In genomic region chr6:108784796-108785195, GRCm38 (mm10) we compare ENCODE assay signal across 8 mouse cellular contexts. TPM values are rescaled to one million over a fixed set of nuclear protein-coding genes. Genes with fewer than 3 reads are reported as not detected.
DNase-seq lines count a peak whose midpoint lies in the region; ATAC-seq lines count a peak whose summit lies in the region.

No protein-coding gene starts in this region.

- H3K4me3 ChIP-seq in forebrain, embryonic 12.5 days (replicated peaks), result 0 out of 2 replicates have a peak overlapping the region, but pooled peaks have one; percentile 97
- peak overlapping the region; percentile 100; the same call in 1 of the 2 replicates for H3K4me3 ChIP-seq in limb, embryonic 13.5 days
- H3K4me3 ChIP-seq in neural tube, embryonic 15.5 days (replicated peaks), result peak overlapping the region; percentile 84

- no peak for ATAC-seq in forebrain, embryonic 12.5 days (ENCODE audit: low FRiP score)
- no peak for ATAC-seq in limb, embryonic 13.5 days (ENCODE audit: low FRiP score, low read depth)
- no peak for ATAC-seq in neural tube, embryonic 15.5 days (ENCODE audit: low FRiP score)

- 88% methylated on average over 5 of the region's 5 CpGs for WGBS in forebrain, embryonic 12.5 days
- WGBS in limb, embryonic 13.5 days, result 40% methylated on average over 5 of the region's 5 CpGs
- WGBS in neural tube, embryonic 15.5 days, result 31% methylated on average over 5 of the region's 5 CpGs

- H3K36me3 ChIP-seq in forebrain, embryonic 12.5 days (replicated peaks), result no peaks in the 10 kb centered on the region
- peaks cover 3% of the 10 kb centered on the region; the same call in 1 of the 2 replicates for H3K36me3 ChIP-seq in limb, embryonic 13.5 days
- no peaks in the 10 kb centered on the region for H3K36me3 ChIP-seq in neural tube, embryonic 15.5 days

- peak overlapping the region; percentile 66 for H3K4me2 ChIP-seq in forebrain, embryonic 12.5 days
- H3K4me2 ChIP-seq in limb, embryonic 13.5 days (replicated peaks), result peak overlapping the region; percentile 74
- H3K4me2 ChIP-seq in neural tube, embryonic 15.5 days, result peak overlapping the region; percentile 76

- no peaks in the 10 kb centered on the region for H3K9me3 ChIP-seq in forebrain, embryonic 12.5 days
- no peaks in the 10 kb centered on the region for H3K9me3 ChIP-seq in limb, embryonic 13.5 days
- H3K9me3 ChIP-seq in neural tube, embryonic 15.5 days (replicated peaks), result no peaks in the 10 kb centered on the region

- H3K9ac ChIP-seq in forebrain, embryonic 12.5 days, result no peak overlapping the region
- peak overlapping the region; percentile 97 for H3K9ac ChIP-seq in limb, embryonic 13.5 days
- H3K9ac ChIP-seq in neural tube, embryonic 15.5 days (replicated peaks), result peak overlapping the region; percentile 99

- no peaks in the 10 kb centered on the region for H3K27me3 ChIP-seq in forebrain, embryonic 12.5 days
- no peaks in the 10 kb centered on the region for H3K27me3 ChIP-seq in limb, embryonic 13.5 days
- no peaks in the 10 kb centered on the region for H3K27me3 ChIP-seq in neural tube, embryonic 15.5 days (replicated peaks)

- H3K27ac ChIP-seq in forebrain, embryonic 12.5 days, result no peak overlapping the region
- H3K27ac ChIP-seq in limb, embryonic 13.5 days, result no peak overlapping the region
- H3K27ac ChIP-seq in neural tube, embryonic 15.5 days (replicated peaks), result no peak overlapping the region

- peak; percentile 16 for DNase-seq in embryo, embryonic 10.5 days (ENCODE audit: low spot score)
- no peak for DNase-seq in embryo, embryonic 10 days (ENCODE audit: low spot score)
- DNase-seq in CD4-positive, CD25-positive, alpha-beta regulatory T cell, adult 2 months (ENCODE audit: low read depth, low spot score), result peak; percentile 54
- DNase-seq in spleen, postnatal 14 days (ENCODE audit: low spot score in 2 of 2), result no peak
- no peak for DNase-seq in urinary bladder, postnatal 25 days (ENCODE audit: low spot score)

- peaks cover 19% of the 10 kb centered on the region for H3K4me1 ChIP-seq in forebrain, embryonic 12.5 days
- peaks cover 15% of the 10 kb centered on the region for H3K4me1 ChIP-seq in limb, embryonic 13.5 days
- H3K4me1 ChIP-seq in neural tube, embryonic 15.5 days, result peaks cover 22% of the 10 kb centered on the region

RNA-seq across cellular contexts. Expression of gene Arl8b, which starts 1.9 kb away (rescaled TPM):
- 78.2 and 81.8 TPM in 2 replicates for polyA plus RNA-seq in forebrain, embryonic 12.5 days (2016; fragmentation: Nextera tagmentation; extraction: Ambion mirVana)
- polyA plus RNA-seq in limb, embryonic 13.5 days (2015; fragmentation: Nextera tagmentation; extraction: Ambion mirVana), result 65.2 and 72.2 TPM in 2 replicates
- 112 and 117 TPM in 2 replicates for polyA plus RNA-seq in neural tube, embryonic 15.5 days (2015; fragmentation: Nextera tagmentation; extraction: Ambion mirVana)

RNA-seq across cellular contexts. Expression of gene Edem1, which starts 43.6 kb away (rescaled TPM):
- 19.2 and 19.3 TPM in 2 replicates for polyA plus RNA-seq in forebrain, embryonic 12.5 days (2016; fragmentation: Nextera tagmentation; extraction: Ambion mirVana)
- polyA plus RNA-seq in limb, embryonic 13.5 days (2015; fragmentation: Nextera tagmentation; extraction: Ambion mirVana), result 15.8 and 20.9 TPM in 2 replicates
- 5.3 and 11.6 TPM in 2 replicates for polyA plus RNA-seq in neural tube, embryonic 15.5 days (2015; fragmentation: Nextera tagmentation; extraction: Ambion mirVana)

Comparison
In these comparisons a context has a peak if more than half of its experiments do, and no peak if none do; other contexts are left out.
1. DNase-seq: peak in embryo, embryonic 10.5 days (single experiment) and CD4-positive, CD25-positive, alpha-beta regulatory T cell, adult 2 months (single experiment); none in embryo, embryonic 10 days (single experiment), spleen, postnatal 14 days (0 of 2) and urinary bladder, postnatal 25 days (single experiment).
2. Peak in every context shown above with its lines, with median percentiles within 50 percentile points of each other: H3K4me2 ChIP-seq and H3K4me3 ChIP-seq.